Mouse (Mus musculus) frontal cortex, postnatal 36 days (tissue): ENCODE measurements around the gene Maml2.

ENCODE experiments used
- DNase-seq, 2 experiments: peaks; one replicate each; pipeline ENCODE4 v3.0.0; 2022; ENCODE audit warnings: low spot score in 2 of 2

Gene Maml2

DNA sequence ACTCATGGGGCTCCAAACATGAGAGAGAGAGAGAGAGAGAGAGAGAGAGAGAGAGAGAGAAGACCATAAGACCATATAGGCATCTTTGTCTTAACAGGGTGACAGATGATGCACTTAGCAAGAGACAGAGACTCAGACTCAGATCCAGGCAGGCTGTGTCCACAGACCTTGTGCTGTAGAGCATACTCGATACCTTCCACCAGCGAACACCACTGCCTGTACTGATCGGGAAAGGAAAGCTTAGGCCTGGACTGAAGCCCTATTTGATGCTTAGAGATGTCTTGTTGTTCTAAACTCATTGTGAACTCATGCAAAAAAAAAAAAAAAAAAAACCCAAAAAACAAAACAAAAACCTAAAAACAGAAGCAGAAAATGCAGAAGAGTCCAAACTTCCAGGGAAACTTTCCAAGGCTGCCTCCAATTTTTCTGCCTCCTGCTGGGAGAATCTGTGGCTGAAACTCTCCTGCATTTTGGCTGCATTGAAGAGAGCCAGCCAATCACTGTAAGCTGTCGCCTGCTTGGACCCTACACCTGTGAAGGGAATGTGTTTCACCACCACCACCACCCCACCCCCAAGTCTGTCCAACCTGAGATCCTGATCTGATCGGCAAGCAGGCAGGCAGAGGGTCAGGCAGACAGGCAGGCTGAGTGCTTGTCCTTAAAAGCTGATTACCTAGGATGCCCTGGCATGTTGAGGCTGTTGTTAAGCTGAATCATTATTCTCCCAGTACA lies 268.6 kb downstream of the Maml2 start:
- no peak for DNase-seq

DNA sequence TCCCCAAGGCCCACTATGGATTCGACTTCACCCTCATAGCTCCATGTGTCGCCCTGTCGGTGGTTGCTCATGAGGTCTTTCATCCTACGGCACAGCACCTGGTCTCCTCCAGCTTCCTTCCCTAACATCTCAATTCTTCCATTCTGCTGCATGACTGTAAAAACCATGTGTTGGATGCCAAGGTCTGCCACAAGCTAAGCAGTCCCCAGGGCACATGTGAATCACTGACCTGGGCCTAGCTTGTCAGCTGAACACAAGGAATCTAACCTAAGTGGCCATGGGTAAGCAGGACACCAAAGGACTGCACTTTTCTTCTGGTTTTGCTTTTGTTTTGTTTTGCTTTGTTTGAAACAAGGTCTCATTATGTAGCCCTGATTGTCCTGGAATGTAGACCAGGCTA lies 271.3 kb downstream of the Maml2 start:
- DNase-seq, result no peak

DNA sequence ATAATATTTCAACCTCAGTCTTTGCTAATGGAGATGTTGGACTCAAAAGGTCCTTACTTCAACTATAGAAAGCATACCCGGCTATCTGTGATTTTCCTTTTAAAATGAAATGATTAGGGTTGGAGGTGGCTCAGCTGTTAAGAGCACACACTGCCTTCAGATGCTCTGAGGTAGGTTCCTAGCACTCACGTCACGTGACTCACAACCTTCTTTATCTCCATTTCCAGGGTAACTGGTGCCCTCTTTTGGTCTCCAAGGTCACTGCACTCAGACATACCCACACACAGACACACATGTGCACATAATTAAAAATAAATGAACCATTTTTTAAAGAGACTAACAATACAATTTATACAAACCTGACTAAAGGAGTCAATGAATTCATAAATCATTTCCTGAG lies 275.1 kb downstream of the Maml2 start:
- DNase-seq, result no peak

DNA sequence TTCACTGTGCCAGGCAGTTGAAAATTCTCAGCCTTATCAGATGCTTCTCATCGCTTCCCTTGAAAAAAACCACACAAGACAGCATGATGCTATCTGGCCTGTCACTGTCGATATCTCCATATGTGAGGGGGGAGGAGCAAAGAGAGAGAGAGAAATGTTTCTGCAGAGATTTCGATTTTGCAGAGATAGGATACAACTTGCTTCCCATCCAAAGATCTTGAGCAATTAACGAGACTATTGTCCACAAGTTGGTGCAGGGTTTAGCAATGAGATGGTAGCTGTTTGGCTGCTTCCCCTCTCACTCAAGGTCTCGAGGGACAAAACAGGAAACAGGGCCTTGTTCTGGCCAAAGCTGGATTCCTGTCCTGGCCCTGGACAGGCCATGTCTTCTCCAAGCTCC lies 276.3 kb downstream of the Maml2 start:
- no peak for DNase-seq

GRCm38 (mm10) chr9:13574913-13575312 lies 277.2 kb downstream of the Maml2 start:
- no peak for DNase-seq

DNA sequence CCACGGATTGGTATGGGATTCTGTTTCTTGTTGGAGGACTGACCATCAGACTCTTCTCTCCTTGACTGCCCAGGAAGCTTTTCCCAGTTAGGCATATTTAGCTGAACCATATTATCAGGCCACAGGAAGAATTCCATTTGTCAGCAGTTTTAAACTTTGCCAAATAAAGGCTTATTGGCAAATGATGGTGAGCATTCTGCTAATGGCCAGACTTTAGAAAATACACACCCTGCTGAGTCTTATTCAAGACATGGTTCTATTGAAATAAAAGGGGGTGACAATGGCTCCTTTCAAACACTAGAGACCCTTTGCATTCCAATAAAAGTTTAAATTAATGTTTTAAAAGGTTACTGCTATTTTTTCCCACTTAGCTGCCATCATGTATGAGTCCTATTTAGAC lies 279.4 kb downstream of the Maml2 start:
- DNase-seq, result no peak

GRCm38 (mm10) chr9:13581184-13581583 lies 283.4 kb downstream of the Maml2 start:
- no peak for DNase-seq

GRCm38 (mm10) chr9:13583952-13584351 lies 286.2 kb downstream of the Maml2 start:
- no peak for DNase-seq

DNA sequence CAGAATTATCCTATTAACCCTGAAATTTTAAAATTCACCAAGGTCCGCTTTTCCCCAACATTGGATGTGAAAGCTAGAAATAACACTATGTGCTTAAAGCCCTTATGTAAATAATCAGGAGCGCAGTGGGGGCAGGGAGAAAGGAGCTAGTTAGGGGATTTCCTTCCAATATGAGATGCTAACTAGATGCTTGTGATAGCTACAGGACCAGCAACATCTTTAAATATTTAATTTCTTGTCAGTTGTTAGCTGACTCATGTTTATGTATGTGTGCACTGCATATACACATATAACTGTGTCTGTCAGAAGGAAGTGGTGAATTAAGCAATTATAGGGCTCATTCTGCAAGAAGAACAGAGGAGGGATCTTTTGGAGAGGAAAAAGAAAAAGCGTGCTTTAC lies 286.7 kb downstream of the Maml2 start:
- DNase-seq, result no peak

DNA sequence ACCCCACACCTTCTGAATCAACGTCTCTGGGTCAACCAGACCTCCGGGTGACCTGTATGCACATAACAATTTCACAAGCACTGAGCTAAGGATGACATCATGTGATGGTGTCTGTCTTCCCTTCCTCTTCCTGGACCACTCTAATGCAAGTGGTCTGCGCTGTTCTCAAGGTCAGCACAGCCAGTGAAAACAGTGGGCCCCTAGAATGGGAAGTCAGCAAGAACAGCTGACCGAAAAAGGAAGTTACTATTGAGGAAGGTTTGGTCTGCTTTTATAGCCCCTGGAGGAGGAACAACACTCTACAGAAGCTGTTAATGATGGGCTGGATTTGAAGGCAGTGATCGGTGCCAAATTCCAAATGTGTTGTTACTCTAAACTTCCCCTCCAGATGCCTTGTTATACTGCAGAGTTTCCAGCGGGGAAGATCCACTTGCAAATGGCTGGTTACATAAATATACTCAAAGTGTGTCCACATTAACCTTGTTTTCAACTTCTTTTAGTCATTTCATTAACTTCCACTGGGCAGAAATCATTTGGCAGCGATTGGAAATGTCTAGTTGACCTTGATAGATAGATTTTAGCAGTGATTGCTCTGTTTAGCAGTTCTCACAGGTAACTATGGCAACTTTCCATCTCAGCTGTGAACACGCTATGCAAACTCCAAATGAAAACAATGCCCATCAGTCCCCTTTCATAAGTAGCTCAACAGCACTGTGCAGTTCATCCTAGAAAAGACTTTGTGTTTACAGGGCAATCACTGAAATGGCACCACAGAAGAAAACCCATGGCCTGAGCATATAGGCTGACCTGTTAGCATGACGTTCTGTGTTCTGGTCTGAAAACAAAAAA lies 289.6 kb downstream of the Maml2 start:
- DNase-seq, result peak; percentile 14 to 52

DNA sequence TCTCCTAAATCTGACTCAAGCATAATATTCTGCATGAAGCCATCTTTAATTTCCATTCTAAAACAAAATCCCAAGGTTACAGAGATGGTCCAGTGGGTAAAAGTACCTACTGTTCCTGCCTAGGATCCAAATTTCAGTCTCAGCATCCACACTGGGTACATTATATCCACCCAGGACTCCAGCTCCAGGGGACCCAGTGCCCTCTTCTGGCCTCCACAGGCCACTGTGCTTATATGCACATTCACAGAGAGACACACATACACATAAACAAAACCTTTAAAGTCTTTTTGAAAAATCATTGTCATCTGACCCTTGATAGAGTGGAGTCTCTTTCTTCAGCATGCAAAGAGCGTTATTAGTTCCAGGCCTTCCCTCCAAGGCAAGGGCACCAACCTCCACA lies 291.0 kb downstream of the Maml2 start:
- no peak for DNase-seq

DNA sequence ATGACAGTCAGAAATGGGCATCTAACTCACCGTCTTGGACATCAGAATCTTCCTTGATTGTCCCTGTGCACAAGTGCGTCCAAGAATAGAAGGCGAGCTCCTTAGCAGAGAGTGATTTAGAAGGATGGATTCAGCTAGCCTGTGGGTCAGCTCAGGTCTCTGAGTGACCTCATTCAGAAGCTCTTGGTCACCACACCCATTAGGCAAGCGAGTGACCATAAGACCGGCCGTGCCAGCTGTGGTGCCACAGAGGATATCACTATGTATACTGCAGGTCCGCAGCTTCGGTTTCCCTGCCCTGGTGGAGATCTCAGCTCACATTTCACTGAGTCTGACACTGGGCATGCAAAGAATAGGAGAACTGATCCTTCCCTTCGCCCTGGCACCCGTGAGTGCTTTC lies 294.9 kb downstream of the Maml2 start:
- DNase-seq, result no peak

DNA sequence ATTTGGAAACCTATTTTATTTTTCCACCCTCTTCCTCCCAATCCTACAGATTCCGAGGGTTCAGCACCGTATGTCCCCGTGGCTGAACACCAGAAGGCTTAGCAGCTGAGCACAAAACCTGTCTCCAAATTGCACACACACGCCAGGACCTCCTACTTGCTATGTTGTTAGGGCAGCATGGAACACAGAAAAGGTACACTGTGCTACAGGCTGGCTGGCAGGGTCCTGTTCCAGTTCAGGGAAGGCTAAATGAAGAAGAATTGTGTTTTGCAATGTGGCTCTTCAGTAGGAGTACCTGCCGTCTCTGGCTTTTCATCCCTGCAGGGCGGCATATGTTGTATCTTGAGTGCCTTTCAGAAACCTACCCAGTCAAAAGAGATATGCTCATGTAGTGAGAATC lies 300.0 kb downstream of the Maml2 start:
- no peak for DNase-seq

GRCm38 (mm10) chr9:13598596-13599333 lies 301.0 kb downstream of the Maml2 start:
- no peak for DNase-seq

GRCm38 (mm10) chr9:13599334-13599614 lies 301.5 kb downstream of the Maml2 start:
- DNase-seq, result no peak

DNA sequence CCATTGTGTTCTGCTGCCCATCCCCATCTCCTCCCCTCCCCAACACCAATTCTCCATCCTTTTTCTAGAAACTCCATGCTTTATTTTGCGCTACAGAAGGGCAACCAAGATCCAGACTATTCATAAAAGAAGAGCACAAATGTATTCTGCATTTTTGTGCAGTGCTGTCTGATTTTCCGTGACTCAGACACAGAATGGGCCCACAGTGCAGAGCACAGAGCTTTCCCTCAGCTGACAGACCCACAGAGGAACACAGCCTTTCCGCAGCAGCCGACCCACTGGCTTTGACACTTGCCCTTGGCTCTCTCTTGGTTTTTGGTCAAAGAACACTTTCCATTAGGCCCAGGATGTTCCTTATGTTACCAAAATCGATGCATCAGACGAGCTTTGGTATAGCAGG lies 302.0 kb downstream of the Maml2 start:
- DNase-seq, result no peak

- no peak for DNase-seq
These were observed 304.0 kb downstream of the Maml2 start for GRCm38 (mm10) chr9:13601729-13602128.

DNA sequence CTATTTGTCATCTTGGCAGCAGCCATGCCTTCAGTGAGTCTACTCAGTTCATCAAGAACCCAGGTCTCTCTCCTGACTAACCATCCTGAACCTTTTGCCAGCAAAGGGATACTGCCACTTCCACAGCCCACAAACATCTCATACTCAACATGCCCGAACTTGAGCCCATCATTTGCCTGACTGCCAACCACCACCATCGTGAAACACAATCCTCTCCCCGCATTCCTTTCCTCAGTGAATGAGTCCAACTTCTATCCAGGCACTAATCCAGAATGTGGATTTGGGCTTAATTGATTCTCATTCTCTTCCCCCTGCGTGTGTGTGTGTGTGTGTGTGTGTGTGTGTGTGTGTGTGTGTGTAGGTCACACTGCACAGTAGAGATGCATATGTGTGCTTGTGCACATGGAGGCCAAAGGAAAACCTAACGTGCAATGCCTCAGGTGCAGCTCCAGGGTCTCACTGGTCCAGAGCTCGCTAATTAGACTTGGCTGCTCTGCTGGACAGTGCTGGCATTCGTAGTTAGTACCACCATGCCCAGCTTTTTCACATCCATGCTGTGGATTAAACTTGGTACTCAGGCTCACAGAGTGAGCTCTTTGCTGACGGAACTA lies 305.9 kb downstream of the Maml2 start:
- DNase-seq, result no peak

GRCm38 (mm10) chr9:13607609-13608185 lies 309.9 kb downstream of the Maml2 start:
- DNase-seq, result no peak

- DNase-seq, result no peak
These were observed 310.8 kb downstream of the Maml2 start for GRCm38 (mm10) chr9:13608532-13609071.

GRCm38 (mm10) chr9:13611561-13611960 lies 313.8 kb downstream of the Maml2 start:
- no peak for DNase-seq

- DNase-seq, result no peak
These were observed 314.6 kb downstream of the Maml2 start for GRCm38 (mm10) chr9:13612371-13612770.
